Mouse (Mus musculus): ENCODE data around the gene Fnip2.
"Not testable (repeated sequence)": the region's sequence is repeated elsewhere in the genome, so short reads cannot be mapped to it uniquely, and the experiment has no call there.

The Fnip2 gene

GRCm38 (mm10) chr3:79567703-79568362, at the start of gene Fnip2:
Gene Fnip2, minus strand, starts transcription at chr3:79567796.
- peak; percentile 92 to 93 for DNase-seq

GRCm38 (mm10) chr3:79609886-79610285, 42.3 kb upstream of the Fnip2 start:
- DNase-seq: no peak

- no peak for DNase-seq
Measured at GRCm38 (mm10) chr3:79595468-79595867, 27.9 kb upstream of the Fnip2 start.

DNA sequence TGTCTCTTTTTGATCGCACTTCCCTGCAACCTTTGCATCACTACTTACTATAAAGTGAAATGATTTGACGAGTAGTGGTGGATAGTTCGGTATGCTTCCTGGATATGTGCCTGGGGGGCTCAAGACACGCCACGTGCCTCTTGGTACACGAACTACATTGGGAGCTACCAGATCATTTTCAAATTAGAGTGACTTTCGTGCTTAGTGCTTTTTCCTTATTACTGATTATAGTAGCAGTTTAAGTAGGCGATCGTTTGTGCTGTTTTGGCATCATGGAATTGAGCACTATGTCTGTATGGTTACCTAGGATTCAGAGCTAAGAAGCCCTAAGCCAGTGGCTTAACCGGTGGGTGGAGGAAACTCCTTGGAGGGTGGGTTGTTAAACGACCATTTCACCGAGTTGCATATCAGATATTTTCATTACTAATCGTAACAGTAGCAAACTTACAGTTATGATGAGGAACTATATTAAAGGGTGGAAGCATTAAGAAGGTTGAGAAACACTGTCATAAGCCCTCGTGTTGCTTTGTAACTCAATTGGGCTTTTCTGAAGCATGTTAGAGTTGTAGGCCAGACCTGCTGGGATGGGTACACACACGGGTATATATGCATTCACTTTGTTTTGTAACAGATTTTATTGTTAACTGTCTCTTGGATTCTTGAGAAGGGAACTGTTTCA, 24.3 kb upstream of the Fnip2 start:
- DNase-seq: no peak

DNA sequence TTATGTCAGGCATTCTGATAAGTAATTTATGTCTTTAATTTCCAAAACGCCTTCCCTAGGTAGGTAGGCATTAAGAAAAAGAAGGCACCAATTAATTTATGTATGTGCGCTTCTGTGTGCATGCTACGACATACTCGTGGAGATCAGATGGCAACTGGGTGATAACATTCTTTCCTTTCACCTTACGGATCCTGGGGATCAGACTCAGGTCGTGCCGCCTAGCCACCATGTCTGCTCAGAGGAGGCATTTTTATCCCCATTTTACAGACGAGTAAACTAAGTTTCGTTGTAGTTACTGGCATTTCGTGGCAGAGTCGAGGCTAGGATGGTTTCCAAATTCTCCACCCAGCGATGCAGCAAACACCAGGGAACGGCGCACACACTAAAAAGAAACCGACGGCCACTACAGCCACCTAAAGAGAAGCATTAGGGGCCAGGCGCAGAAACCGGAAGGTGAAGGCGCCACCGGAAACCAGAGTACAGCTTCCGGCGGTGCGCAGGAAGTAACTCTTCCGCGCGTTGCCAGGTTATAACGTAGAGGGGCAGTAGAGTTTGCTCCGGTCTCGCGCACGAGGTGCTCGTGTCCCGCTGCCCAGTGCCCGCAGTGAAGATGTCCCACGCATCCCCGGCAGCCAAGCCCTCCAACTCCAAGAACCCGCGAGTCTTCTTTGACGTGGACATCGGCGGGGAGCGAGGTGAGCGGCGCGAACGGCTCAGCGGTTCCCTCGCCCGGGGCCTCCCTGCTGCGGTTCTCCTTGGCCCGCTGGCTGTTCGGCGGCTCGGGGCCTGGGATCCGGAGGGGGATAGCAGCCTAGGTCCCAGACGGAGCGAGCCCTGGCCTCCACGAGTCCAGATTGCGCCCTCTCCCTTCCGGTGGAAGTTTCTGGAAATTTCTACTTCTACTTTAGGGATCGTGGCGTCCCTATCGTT, 23.5 kb upstream of the Fnip2 start, which contains the start of gene Ppid:
Ppid (plus strand) TSS at position 480 of the 930 bp plus-strand sequence.
- DNase-seq: peak; percentile 80 to 87

- no peak for DNase-seq
Measured at GRCm38 (mm10) chr3:79589671-79590070, 22.1 kb upstream of the Fnip2 start.

DNA sequence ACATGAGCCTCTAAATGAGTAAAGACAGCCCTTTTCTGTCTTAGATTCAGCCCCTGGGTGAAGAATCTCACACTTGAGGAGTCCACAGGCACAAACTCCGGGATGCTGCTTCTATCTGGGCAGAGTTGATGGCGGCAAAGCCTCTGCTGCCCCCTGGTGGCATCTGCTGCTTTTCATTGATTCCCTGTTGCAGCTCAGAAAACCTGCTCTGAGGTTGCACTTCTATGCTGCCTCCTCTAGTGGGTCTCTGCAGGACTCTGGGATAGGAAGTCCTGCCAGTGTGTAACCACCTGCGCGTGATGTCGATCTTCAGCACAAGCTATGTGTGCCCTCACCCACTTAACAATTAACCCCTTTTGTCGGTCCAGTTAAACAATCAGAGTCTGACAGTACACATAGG, 19.2 kb upstream of the Fnip2 start:
- peak; percentile 94 to 95 for DNase-seq

DNA sequence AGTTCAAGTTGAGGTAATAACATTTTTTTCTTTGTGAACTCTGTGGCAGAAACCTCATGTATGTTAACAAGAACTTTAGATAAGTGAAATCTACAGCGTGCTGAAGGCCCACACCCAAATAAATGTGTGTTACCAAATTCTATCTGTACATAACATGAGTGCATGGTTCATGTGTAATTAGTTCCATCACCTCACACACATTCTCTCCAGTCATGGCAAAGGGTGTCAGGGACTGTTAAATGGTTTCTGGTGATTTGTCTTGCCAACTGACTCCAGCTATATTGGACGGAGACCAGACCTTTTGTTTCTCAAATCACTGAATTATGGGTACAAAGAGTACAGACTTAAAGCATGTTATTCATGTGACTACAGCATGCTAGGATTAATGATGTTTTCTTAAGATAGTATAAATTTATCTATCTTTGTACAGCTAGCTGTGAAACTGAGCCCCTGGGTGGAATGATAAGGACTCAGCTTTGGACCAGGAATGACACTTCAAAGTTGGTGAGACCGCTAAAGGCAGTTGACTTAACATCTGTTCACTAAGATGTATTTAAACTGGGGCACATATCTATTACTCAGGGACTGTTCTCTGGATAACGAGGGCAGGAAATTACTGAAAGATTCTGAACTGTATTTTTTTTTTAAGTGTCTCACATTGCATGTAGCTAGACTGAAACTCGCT, 12.4 kb upstream of the Fnip2 start:
- DNase-seq: no peak

GRCm38 (mm10) chr3:79578164-79578563, 10.6 kb upstream of the Fnip2 start:
- DNase-seq: no peak

- no peak for DNase-seq
Measured at GRCm38 (mm10) chr3:79577606-79578005, 10.0 kb upstream of the Fnip2 start.

DNA sequence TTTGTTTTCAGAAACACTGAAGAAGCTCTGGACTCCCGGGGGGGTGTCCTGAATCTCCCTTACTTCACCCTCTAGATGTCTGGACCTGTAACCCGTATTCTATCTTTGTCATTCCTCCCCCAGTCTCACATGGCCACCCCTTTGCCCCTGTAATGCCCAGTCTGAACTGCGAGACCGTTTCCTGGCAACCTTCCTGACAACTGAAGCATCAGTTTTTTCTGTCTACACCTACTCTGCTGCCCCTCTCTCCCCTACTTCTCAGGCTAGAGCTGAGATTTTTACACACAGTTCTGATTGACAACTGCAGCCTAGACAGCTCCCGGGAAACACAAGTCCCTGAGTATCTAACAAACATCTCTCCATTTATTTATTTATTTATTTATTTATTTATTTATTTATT, 9.3 kb upstream of the Fnip2 start:
- DNase-seq: no peak

DNA sequence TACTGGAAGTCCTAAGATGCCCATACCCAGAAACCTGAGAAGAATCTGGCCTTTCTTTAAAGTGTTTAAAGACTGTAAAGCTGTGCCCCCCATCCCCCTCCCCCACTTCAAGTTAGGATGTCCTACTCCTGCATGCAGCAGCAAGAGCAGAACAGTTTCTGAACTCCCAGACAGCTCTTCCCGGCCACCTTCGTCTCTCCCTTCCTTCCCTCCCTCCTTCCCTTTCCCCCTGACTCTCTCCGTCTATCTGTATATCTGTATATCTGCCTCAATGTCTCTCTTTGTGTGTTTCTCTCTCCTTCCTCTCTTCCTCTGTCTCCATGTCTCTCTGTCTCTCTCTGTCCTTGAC, 8.8 kb upstream of the Fnip2 start:
- DNase-seq: no peak

GRCm38 (mm10) chr3:79575576-79576467, 8.2 kb upstream of the Fnip2 start:
- DNase-seq: no peak

DNA sequence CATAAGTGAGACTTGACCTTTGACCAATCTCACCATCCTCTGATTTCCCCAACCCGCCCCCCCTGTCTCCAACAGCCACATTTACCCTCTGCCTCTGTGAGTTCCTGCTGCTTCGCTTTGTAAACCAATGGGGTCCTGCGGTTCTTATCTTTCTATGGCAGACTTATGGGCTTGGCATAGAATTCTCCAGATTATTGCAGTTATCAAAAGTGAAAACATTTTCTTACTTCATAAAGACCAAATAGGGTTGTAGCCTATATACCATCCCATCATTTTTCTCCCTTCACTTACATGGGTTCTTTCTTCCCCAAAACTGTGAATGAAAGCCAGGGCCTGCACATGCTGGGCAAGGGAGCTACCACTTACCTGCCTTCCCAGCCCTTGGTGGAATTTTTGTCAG, 6.7 kb upstream of the Fnip2 start:
- no peak for DNase-seq

DNA sequence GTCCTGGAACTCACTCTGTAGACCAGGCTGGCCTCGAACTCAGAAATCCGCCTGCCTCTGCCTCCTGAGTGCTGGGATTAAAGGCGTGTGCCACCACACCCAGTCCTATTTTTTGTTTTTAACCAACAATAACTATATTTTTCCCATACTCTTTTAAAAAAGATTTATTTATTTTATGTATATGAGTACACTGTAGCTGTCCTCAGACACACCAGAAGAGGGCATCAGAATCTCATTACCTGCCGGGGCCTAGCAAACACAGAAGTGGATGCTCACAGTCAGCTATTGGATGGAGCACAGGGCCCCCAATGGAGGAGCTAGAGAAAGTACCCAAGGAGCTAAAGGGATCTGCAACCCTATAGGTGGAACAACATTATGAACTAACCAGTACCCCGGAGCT, 5.8 kb upstream of the Fnip2 start:
- DNase-seq: not testable (repeated sequence)

GRCm38 (mm10) chr3:79572399-79572798, 4.8 kb upstream of the Fnip2 start:
- no peak for DNase-seq

- DNase-seq: no peak
Measured at GRCm38 (mm10) chr3:79569351-79569681, 1.7 kb upstream of the Fnip2 start.

- DNase-seq: no peak
Measured at GRCm38 (mm10) chr3:79568629-79569350, 1.2 kb upstream of the Fnip2 start.

DNA sequence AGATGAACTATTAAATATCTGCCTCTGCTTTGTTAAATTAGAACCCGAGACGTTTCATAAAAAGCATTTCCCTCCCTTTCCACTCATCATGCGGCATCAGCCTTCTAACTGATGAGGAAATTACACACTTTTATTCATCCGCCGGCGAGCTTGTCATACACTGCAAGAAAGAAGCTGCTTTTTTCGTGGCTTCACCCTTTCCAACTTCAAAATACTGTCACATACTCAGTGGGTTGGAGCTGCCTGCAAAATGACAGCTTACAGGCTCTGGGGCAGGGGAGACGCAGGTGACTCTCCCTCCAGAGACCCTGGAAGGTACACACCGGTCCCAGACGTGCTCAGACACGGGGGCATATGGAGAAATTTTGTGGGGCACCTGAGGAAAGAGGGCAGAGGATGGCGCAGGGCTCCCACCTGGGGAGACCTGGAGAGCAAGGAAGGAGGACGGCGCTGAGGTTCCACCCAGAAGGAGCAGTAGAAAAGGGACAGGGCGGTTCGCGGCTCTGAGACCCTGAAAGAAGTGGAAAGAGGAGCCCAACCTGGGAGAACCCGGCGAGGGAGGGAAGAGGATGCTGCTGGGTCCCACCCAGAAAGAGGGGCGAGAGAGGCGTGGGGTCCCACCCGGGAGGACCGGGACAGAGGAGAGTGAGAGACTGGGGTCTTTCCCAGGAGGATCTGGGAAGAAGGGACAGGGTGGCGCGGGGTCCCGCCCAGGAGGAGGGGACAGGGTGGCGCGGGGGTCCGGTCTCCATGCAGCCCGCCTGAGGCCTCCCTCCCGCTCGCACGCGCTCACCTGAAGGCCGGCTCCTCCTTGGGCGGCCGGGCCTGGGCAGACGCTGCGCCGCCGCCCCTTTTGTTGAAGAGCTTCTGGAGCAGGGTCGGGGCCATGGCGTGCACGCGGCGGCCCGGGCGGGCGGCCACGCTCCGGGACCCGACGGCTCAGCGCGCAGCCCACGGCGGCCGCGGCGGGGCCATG, 592 bp downstream of the Fnip2 start:
- DNase-seq: peak in 1 of 2 experiments; percentile 56

Data from cerebellum, postnatal 25 days (tissue).